Mouse (Mus musculus): ENCODE data around the gene Birc6. TPM values are rescaled to one million over a fixed set of nuclear protein-coding genes. Genes with fewer than 3 reads are reported as not detected.

Gene Birc6
- polyA plus RNA-seq, 1 experiment: 25.5 TPM

GRCm38 (mm10) chr17:74526117-74526516 is 2.0 kb upstream of the Birc6 start:
- Histone ChIP-seq H3K4me3 (ENCODE audit: insufficient read depth, poor library complexity, severe bottlenecking) (no peak overlapping the region), H3K79me2 (ENCODE audit: control insufficient read depth, insufficient read depth) (peaks cover 29% of the 10 kb centered on the region), H3K27me3 (ENCODE audit: control insufficient read depth, insufficient read depth, insufficient read length) (no peaks in the 10 kb centered on the region), H3K79me3 (ENCODE audit: low read depth) (peaks cover 25% of the 10 kb centered on the region), H3ac (ENCODE audit: control insufficient read depth, insufficient read length, low read depth) (no peak overlapping the region), H3K36me3 (ENCODE audit: control insufficient read depth, insufficient read depth) (no peaks in the 10 kb centered on the region)
- TF ChIP-seq MAX (IDR thresholded peaks at IDR 0.05): no peak
- no peak for TF ChIP-seq MYOG (IDR thresholded peaks at IDR 0.05; ENCODE audit: control insufficient read depth, extremely low read depth, insufficient read length)
- TF ChIP-seq CTCF (IDR thresholded peaks at IDR 0.05; ENCODE audit: control insufficient read depth, insufficient read depth, insufficient read length): no peak
- no peak for TF ChIP-seq FOSL1 (IDR thresholded peaks at IDR 0.05; ENCODE audit: insufficient read depth, low read length, poor library complexity, severe bottlenecking)
- TF ChIP-seq CEBPB (IDR thresholded peaks at IDR 0.05; ENCODE audit: low read depth): no peak

GRCm38 (mm10) chr17:74526806-74527653 is 1.1 kb upstream of the Birc6 start:
- Histone ChIP-seq H3K79me3 (ENCODE audit: low read depth) (peaks cover 34% of the 10 kb centered on the region), H3K27me3 (ENCODE audit: control insufficient read depth, insufficient read depth, insufficient read length) (no peaks in the 10 kb centered on the region), H3K36me3 (ENCODE audit: control insufficient read depth, insufficient read depth) (no peaks in the 10 kb centered on the region), H3K4me3 (ENCODE audit: insufficient read depth, poor library complexity, severe bottlenecking) (peak overlapping the region; percentile 2), H3K79me2 (ENCODE audit: control insufficient read depth, insufficient read depth) (peaks cover 38% of the 10 kb centered on the region), H3ac (ENCODE audit: control insufficient read depth, insufficient read length, low read depth) (no peak overlapping the region)
- TF ChIP-seq USF1 (IDR thresholded peaks at IDR 0.05; ENCODE audit: low read depth) (no peak), MYOD1 (IDR thresholded peaks at IDR 0.05; ENCODE audit: control insufficient read depth, insufficient read length, low read depth) (no peak), MAX (IDR thresholded peaks at IDR 0.05) (no peak), CEBPB (IDR thresholded peaks at IDR 0.05; ENCODE audit: low read depth) (no peak), CTCF (IDR thresholded peaks at IDR 0.05; ENCODE audit: control insufficient read depth, insufficient read depth, insufficient read length) (no peak), FOSL1 (IDR thresholded peaks at IDR 0.05; ENCODE audit: insufficient read depth, low read length, poor library complexity, severe bottlenecking) (no peak), MYOG (IDR thresholded peaks at IDR 0.05; ENCODE audit: control insufficient read depth, extremely low read depth, insufficient read length) (no peak)

- Histone ChIP-seq H3K4me3 (ENCODE audit: insufficient read depth, poor library complexity, severe bottlenecking) (peak overlapping the region; percentile 99), H3ac (ENCODE audit: control insufficient read depth, insufficient read length, low read depth) (peak overlapping the region; percentile 92)
These were observed 795 bp downstream of the Birc6 start for GRCm38 (mm10) chr17:74528648-74529532.

GRCm38 (mm10) chr17:74529533-74529824 is 1.4 kb downstream of the Birc6 start:
- Histone ChIP-seq H3K27me3 (ENCODE audit: control insufficient read depth, insufficient read depth, insufficient read length) (no peaks in the 10 kb centered on the region), H3ac (ENCODE audit: control insufficient read depth, insufficient read length, low read depth) (peak overlapping the region; percentile 92), H3K4me3 (ENCODE audit: insufficient read depth, poor library complexity, severe bottlenecking) (peak overlapping the region; percentile 99), H3K79me2 (ENCODE audit: control insufficient read depth, insufficient read depth) (peaks cover 62% of the 10 kb centered on the region), H3K79me3 (ENCODE audit: low read depth) (peaks cover 58% of the 10 kb centered on the region), H3K36me3 (ENCODE audit: control insufficient read depth, insufficient read depth) (no peaks in the 10 kb centered on the region)
- TF ChIP-seq MAX (IDR thresholded peaks at IDR 0.05) (no peak), FOSL1 (IDR thresholded peaks at IDR 0.05; ENCODE audit: insufficient read depth, low read length, poor library complexity, severe bottlenecking) (no peak), USF1 (IDR thresholded peaks at IDR 0.05; ENCODE audit: low read depth) (no peak), MYOD1 (IDR thresholded peaks at IDR 0.05; ENCODE audit: control insufficient read depth, insufficient read length, low read depth) (no peak), CEBPB (IDR thresholded peaks at IDR 0.05; ENCODE audit: low read depth) (no peak), MYOG (IDR thresholded peaks at IDR 0.05; ENCODE audit: control insufficient read depth, extremely low read depth, insufficient read length) (no peak)

More at GRCm38 (mm10) chr17:74528648-74529532, 795 bp downstream of the Birc6 start:
- Histone ChIP-seq H3K36me3 (ENCODE audit: control insufficient read depth, insufficient read depth) (no peaks in the 10 kb centered on the region), H3K79me3 (ENCODE audit: low read depth) (peaks cover 53% of the 10 kb centered on the region), H3K79me2 (ENCODE audit: control insufficient read depth, insufficient read depth) (peaks cover 56% of the 10 kb centered on the region), H3K27me3 (ENCODE audit: control insufficient read depth, insufficient read depth, insufficient read length) (no peaks in the 10 kb centered on the region)
- TF ChIP-seq MYOD1 (IDR thresholded peaks at IDR 0.05; ENCODE audit: control insufficient read depth, insufficient read length, low read depth) (no peak), CTCF (IDR thresholded peaks at IDR 0.05; ENCODE audit: control insufficient read depth, insufficient read depth, insufficient read length) (no peak), FOSL1 (IDR thresholded peaks at IDR 0.05; ENCODE audit: insufficient read depth, low read length, poor library complexity, severe bottlenecking) (no peak), USF1 (IDR thresholded peaks at IDR 0.05; ENCODE audit: low read depth) (no peak), MYOG (IDR thresholded peaks at IDR 0.05; ENCODE audit: control insufficient read depth, extremely low read depth, insufficient read length) (no peak), MAX (IDR thresholded peaks at IDR 0.05) (no peak), CEBPB (IDR thresholded peaks at IDR 0.05; ENCODE audit: low read depth) (no peak)

- no peak overlapping the region for H3K4me3 ChIP-seq (ENCODE audit: insufficient read depth, poor library complexity, severe bottlenecking)
- H3ac ChIP-seq (ENCODE audit: control insufficient read depth, insufficient read length, low read depth): no peak overlapping the region
- no peaks in the 10 kb centered on the region for H3K36me3 ChIP-seq (ENCODE audit: control insufficient read depth, insufficient read depth)
- peaks cover 100% of the 10 kb centered on the region for H3K79me2 ChIP-seq (ENCODE audit: control insufficient read depth, insufficient read depth)
- TF ChIP-seq FOSL1 (IDR thresholded peaks at IDR 0.05; ENCODE audit: insufficient read depth, low read length, poor library complexity, severe bottlenecking) (no peak), CTCF (IDR thresholded peaks at IDR 0.05; ENCODE audit: control insufficient read depth, insufficient read depth, insufficient read length) (no peak), MAX (IDR thresholded peaks at IDR 0.05) (no peak), MYOD1 (IDR thresholded peaks at IDR 0.05; ENCODE audit: control insufficient read depth, insufficient read length, low read depth) (no peak), CEBPB (IDR thresholded peaks at IDR 0.05; ENCODE audit: low read depth) (no peak), MYOG (IDR thresholded peaks at IDR 0.05; ENCODE audit: control insufficient read depth, extremely low read depth, insufficient read length) (no peak), USF1 (IDR thresholded peaks at IDR 0.05; ENCODE audit: low read depth) (no peak)
- H3K79me3 ChIP-seq (ENCODE audit: low read depth): peaks cover 98% of the 10 kb centered on the region
- no peaks in the 10 kb centered on the region for H3K27me3 ChIP-seq (ENCODE audit: control insufficient read depth, insufficient read depth, insufficient read length)
These were observed 6.9 kb downstream of the Birc6 start for GRCm38 (mm10) chr17:74534971-74535370.
